Mouse (Mus musculus) G1E (cell line): ENCODE data around the gene Gdpd1.

Source experiments
- CTCF ChIP-seq: IDR thresholded peaks from 2 replicates; pipeline ENCODE4 v1.5.1; 2012; ENCODE audit warnings: low read depth, low read length, inconsistent platforms, mixed read lengths
- POLR2AphosphoS5 ChIP-seq: IDR thresholded peaks from 2 replicates; pipeline ENCODE4 v1.6.1; 2012; ENCODE audit warnings: low read depth, low read length, inconsistent platforms; ENCODE audit not compliant: insufficient replicate concordance
- TAL1 ChIP-seq: conservative IDR thresholded peaks from 2 replicates; pipeline ENCODE4 v1.6.1; 2012; ENCODE audit warnings: low read depth, low read length, inconsistent platforms, mixed read lengths

DNA sequence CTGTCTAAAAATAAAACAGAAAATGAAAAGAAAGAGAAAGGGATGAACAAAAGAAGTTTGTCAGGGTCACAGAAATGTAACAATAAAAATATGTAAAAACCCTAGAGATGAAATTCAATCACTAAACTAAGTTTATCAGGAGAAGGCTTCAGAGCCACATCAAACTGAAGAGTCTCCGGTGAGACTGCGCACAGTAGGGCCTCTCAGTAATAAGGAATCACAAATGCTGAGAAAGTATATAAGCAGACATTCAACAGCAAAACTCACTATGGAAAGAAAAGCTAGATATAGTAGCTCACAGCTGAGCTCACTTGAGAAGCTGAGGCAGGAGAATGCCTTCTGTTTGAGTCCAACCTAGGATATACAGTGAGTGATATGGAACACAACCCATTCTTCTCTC lies 13.5 kb downstream of the Gdpd1 start:
- TF ChIP-seq CTCF (no peak), TAL1 (no peak), POLR2AphosphoS5 (no peak)
